Mouse (Mus musculus): ENCODE measurements around the gene Olfr203. TPM values are rescaled to one million over a fixed set of nuclear protein-coding genes. Genes with fewer than 3 reads are reported as not detected.

Gene Olfr203
- polyA plus RNA-seq (2015; fragmentation: Nextera tagmentation; extraction: Ambion mirVana), result not detected in 2 replicates

DNA sequence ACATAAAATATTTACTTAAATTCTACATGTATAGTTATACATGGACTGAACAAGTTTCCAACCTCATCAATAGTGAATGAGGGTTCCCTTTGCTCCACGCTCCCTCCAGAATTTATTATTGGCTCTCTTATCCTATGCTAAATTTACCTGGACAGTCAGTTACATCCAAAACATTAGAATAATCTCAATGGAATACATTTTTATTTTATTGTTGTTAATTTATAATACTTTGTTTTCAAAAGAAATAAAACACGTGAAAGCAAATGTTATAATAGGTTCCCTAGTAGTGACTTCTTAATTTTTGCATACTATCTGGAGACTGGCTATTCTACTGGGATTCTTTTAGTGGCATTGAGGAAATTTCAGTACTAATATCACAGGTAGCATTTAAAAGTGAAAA is at the start of gene Olfr203:
Gene Olfr203 (plus strand): TSS at position 301 of the 400 bp plus-strand sequence.

DNA sequence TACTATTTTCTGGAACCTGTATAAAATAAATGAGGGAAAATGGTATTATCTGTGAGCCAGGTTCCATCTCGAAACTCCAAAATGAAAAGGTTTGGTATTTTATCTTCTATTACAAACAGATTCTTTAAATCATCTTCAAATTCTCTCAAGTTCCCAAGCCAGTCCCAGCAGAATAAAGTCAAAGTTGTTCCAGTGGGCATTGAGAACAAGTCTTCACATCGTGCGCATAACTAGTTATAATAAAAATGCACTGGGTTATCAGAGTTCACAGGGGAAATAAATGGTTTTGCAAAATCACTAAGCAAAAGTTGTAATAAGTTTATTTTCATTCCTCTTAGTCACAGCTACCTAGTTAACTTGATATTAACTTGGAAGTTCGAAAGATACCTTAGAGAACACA is 26.1 kb upstream of the Olfr203 start, which contains the start of gene Olfr201:
Gene Olfr201 (minus strand): TSS at position 101 of the 400 bp plus-strand sequence.

DNA sequence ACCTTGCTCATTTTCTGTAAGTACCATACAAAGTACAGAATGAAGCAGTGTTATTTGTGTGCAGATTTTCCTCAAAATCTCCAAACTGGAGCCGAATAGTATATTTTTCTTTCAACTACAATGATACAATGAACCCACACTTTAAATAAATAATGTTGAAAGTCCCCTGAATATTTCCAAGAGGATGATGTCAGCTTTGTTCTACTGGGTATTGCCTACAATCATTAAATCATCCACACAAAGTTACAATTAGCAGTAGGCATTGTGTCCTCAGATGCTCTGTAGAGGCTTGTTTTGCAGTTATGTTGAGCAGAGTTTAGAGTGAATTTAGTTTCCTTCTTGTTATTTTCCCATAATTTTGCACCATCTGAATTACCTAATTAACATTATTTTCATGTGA is 12.0 kb upstream of the Olfr203 start, which contains the start of gene Olfr202:
Gene Olfr202 (minus strand): TSS at position 101 of the 400 bp plus-strand sequence.

DNA sequence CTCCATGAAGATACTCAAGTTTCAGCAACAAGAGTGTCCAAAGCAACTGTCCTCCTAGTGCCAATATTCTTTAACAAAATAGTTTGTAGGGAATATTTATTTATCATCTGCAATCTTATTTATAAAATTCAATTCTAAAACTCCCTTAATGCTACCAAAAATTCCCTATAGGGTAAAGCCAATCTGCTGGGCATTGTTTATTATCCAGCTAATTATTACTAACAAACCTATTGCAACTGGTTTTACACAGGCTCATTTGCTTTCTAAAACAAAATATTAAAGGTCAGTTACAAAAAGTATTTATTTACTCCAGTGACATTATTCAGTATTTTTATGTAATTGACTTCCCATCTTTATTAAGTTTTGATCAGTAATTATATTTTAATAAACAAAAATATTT is 19.5 kb downstream of the Olfr203 start, which contains the start of gene Olfr204:
Gene Olfr204 (minus strand): TSS at position 101 of the 400 bp plus-strand sequence.

DNA sequence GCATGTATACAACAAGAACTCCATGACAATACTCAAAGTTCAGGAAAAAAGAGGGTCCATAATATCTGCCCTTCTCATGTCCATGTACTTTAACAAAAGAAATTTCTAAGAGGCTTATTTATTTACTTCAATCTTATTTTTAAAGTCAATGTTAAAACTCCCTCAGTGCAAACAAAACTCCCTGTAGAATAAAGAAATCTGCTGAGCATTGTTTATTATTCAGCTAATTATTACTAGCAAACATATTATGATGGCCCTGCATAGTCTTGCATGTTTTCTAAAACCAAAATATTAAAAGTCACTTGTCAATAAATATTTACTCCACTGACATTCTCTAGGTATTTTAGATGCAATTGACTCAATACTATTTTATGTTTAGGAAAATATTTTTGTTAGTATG is 32.4 kb downstream of the Olfr203 start, which contains the start of gene Olfr205:
Gene Olfr205 (minus strand): TSS at position 101 of the 400 bp plus-strand sequence.

DNA sequence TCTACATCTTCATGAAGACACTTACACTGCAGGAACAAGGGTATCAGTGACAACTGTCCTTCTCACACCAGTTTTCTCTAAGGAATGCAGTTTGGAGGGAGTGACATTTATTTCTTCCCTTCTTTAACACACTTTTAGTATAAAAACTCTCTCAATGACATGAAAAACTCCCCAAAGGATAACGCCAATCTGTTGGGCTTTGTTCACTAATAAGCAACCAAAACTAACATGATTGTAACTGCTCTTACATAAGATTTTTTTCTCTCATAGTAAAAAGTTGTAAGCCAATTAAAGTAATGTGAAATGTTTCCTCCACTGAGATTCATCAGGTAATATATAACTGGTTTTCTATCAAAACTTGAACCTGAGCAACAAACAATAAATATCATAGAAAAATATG is 50.5 kb downstream of the Olfr203 start, which contains the start of gene Olfr206:
Gene Olfr206 (minus strand): TSS at position 101 of the 400 bp plus-strand sequence.

Other genes starting within 250 kb of the Olfr203 start
- not detected in 2 replicates for gene Olfr190, start 220.9 kb upstream of the Olfr203 start, polyA plus RNA-seq (2015; fragmentation: Nextera tagmentation; extraction: Ambion mirVana)
- not detected in 2 replicates for gene Olfr191, start 209.1 kb upstream of the Olfr203 start, polyA plus RNA-seq (2015; fragmentation: Nextera tagmentation; extraction: Ambion mirVana)
- not detected in 2 replicates for gene Olfr193, start 187.0 kb upstream of the Olfr203 start, polyA plus RNA-seq (2015; fragmentation: Nextera tagmentation; extraction: Ambion mirVana)
- gene Olfr194, start 177.8 kb upstream of the Olfr203 start, polyA plus RNA-seq (2015; fragmentation: Nextera tagmentation; extraction: Ambion mirVana), result not detected in 2 replicates
- not detected in 2 replicates for gene Olfr195, start 151.8 kb upstream of the Olfr203 start, polyA plus RNA-seq (2015; fragmentation: Nextera tagmentation; extraction: Ambion mirVana)
- gene Olfr196, start 128.4 kb upstream of the Olfr203 start, polyA plus RNA-seq (2015; fragmentation: Nextera tagmentation; extraction: Ambion mirVana), result not detected in 2 replicates
- not detected in 2 replicates for gene Olfr198, start 95.3 kb upstream of the Olfr203 start, polyA plus RNA-seq (2015; fragmentation: Nextera tagmentation; extraction: Ambion mirVana)
- gene Olfr199, start 79.1 kb upstream of the Olfr203 start, polyA plus RNA-seq (2015; fragmentation: Nextera tagmentation; extraction: Ambion mirVana), result not detected in 2 replicates
- gene Olfr201, start 26.2 kb upstream of the Olfr203 start, polyA plus RNA-seq (2015; fragmentation: Nextera tagmentation; extraction: Ambion mirVana), result not detected in 2 replicates
- not detected in 2 replicates for gene Olfr202, start 12.1 kb upstream of the Olfr203 start, polyA plus RNA-seq (2015; fragmentation: Nextera tagmentation; extraction: Ambion mirVana)
- gene Olfr204, start 19.4 kb downstream of the Olfr203 start, polyA plus RNA-seq (2015; fragmentation: Nextera tagmentation; extraction: Ambion mirVana), result not detected in 2 replicates
- gene Olfr205, start 32.3 kb downstream of the Olfr203 start, polyA plus RNA-seq (2015; fragmentation: Nextera tagmentation; extraction: Ambion mirVana), result not detected in 2 replicates
- not detected in 2 replicates for gene Olfr206, start 50.4 kb downstream of the Olfr203 start, polyA plus RNA-seq (2015; fragmentation: Nextera tagmentation; extraction: Ambion mirVana)
- not detected in 2 replicates for gene Olfr209, start 65.1 kb downstream of the Olfr203 start, polyA plus RNA-seq (2015; fragmentation: Nextera tagmentation; extraction: Ambion mirVana)
- 0.06 TPM in 1 of 2 replicates, not detected in the other for gene Gabrr3, start 108.5 kb downstream of the Olfr203 start, polyA plus RNA-seq (2015; fragmentation: Nextera tagmentation; extraction: Ambion mirVana)
- 11.9 and 12.6 TPM in 2 replicates for gene Riox2, start 172.9 kb downstream of the Olfr203 start, polyA plus RNA-seq (2015; fragmentation: Nextera tagmentation; extraction: Ambion mirVana)

Data from neural tube, postnatal 0 days (tissue).